Mouse (Mus musculus) cortical plate, adult 2 months (tissue): ENCODE measurements around the gene Ccdc163.

Experiments
- CTCF ChIP-seq: fragments of 200-500 bp; IDR thresholded peaks from 2 replicates; pipeline ENCODE4 v1.5.1; 2011; ENCODE audit warnings: mild to moderate bottlenecking, control low read depth, low read length; ENCODE audit not compliant: insufficient read depth; ENCODE audit errors: extremely low read depth
- POLR2A ChIP-seq: fragments of 200-500 bp; IDR thresholded peaks from 2 replicates; pipeline ENCODE4 v1.6.1; 2011; ENCODE audit warnings: mild to moderate bottlenecking, low read length, control low read depth; ENCODE audit not compliant: insufficient read depth; ENCODE audit errors: extremely low read depth

- TF ChIP-seq CTCF (no peak), POLR2A (no peak)
Measured at GRCm38 (mm10) chr4:116659474-116659873, 48.8 kb upstream of the Ccdc163 start.
